Mouse (Mus musculus): Measurements from ENCODE around the gene Fgfr2.

Fgfr2 gene

GRCm38 (mm10) chr7:132312396-132312795 lies 810.8 kb downstream of the Fgfr2 start:
- peak; percentile 42 to 53 for DNase-seq

DNA sequence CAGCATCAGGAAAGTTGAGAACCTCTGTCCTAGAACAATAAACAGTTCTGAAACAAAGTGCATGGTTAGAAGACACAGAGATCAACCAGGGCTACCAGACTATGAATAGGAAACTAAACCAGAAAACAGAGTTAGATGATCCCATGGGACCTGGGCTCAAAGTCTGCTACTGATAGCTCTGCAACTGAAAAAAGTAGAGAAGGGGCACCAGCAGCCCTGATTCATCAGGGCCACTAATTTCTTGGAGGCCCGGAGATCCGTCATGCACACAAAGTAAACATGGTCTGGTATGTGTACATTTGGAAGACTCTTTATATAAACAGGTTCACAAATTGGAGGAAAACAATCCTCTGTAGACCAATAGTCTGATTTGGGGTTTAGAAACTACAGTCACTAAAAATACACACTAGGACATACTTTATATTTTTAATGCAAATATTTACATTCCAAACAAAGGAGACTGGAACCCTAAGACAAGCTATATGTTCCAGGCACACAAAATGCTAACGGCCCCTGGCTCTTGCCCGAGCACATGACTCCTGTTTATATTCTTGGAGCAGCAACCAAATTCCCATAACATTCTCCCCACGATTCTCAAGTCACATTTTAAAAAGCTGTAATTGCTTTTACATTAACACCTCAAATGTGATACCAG lies 814.5 kb downstream of the Fgfr2 start:
- no peak for DNase-seq

DNA sequence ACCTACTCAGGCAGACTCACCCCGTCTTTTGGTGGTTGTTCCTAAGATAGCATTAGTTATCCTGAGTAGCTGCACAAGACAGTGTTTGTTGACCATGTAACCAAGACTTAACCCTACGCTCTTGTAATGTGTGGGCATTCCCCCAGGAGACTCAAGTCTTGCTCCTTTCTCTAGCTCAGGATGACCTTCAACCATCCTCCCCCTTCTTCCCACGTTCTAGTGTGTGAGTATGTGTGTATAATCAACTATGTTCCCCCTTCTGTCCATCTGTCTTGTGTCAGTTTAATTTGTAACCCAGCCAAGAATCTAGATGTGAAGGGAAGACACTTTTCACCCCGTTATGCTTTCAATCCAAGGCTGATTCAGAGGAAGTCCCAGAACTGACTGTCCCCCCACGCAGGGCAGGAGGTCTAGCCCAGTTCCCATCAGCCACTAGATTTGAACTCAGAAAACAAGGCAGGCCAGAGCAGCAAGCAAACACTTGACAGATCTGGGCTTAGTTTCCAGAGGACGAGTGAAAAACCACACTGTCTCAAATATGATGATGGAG lies 815.4 kb downstream of the Fgfr2 start:
- no peak for DNase-seq

- DNase-seq = no peak
These were observed 816.3 kb downstream of the Fgfr2 start for GRCm38 (mm10) chr7:132306671-132307412.

GRCm38 (mm10) chr7:132305492-132306375 lies 817.4 kb downstream of the Fgfr2 start:
- DNase-seq = no peak

GRCm38 (mm10) chr7:132304424-132305085 lies 818.6 kb downstream of the Fgfr2 start:
- DNase-seq = no peak

DNA sequence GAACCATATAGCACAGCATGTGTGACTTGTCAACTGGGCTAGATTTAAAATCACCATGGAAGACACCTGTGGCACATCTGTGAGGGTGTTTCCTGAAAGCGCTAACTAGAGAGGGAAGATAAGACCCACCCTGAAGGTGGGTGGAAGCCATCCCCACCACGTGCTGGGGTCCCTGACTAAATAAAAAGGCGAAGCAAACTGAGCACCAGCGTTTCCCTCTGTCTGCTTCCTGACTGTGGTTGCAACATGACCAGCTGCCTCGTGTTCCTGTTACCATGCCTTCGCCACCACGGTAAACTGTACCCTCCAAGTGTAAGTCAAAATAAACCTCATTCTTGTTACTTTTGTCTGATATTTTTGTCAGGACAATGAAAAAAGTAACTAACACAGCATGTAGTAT lies 819.2 kb downstream of the Fgfr2 start:
- DNase-seq = no peak

DNA sequence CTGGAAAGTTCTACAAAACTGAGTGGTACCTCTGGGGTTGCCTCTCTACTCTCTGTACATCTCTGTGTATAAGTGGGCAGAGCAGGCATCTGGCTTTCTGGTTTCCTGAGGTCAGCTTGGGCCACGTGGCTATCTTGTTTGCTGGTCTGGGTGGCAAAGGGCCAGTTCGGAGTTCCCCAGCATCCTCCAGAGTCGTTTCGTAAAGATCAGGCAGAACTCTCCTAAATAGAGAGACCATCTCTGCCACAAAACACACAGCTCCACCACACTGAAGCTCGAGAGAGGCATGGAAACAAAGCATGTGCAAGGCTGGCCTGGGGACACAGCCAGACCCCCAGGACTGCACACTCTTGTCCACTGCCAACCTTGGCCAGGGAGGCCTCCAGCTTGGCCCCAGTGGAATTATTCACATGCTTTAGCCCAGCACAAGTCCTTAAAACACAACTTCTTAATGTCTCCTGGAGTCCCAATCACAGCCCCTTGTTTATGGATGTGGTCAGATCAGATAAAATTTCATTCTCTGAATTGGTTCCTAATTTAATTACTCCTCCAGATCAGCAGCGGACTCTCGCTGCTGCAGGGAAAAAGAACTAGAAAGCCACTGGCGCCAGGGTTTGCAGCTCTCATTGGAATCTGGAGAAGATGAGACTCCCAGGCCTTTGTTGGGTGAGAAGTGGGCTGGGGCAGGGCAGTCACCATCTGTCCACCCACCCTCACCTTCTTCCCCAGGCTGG lies 820.5 kb downstream of the Fgfr2 start:
- no peak for DNase-seq

GRCm38 (mm10) chr7:132299661-132300210 lies 823.4 kb downstream of the Fgfr2 start:
- DNase-seq = no peak

- DNase-seq = no peak
These were observed 824.6 kb downstream of the Fgfr2 start for GRCm38 (mm10) chr7:132298412-132298990.

- no peak for DNase-seq
These were observed 826.3 kb downstream of the Fgfr2 start for GRCm38 (mm10) chr7:132296661-132297443.

- peak; percentile 71 to 79 for DNase-seq
These were observed 827.0 kb downstream of the Fgfr2 start for GRCm38 (mm10) chr7:132296132-132296531.

- DNase-seq = peak; percentile 23 to 41
These were observed 835.8 kb downstream of the Fgfr2 start for GRCm38 (mm10) chr7:132287340-132287664.

DNA sequence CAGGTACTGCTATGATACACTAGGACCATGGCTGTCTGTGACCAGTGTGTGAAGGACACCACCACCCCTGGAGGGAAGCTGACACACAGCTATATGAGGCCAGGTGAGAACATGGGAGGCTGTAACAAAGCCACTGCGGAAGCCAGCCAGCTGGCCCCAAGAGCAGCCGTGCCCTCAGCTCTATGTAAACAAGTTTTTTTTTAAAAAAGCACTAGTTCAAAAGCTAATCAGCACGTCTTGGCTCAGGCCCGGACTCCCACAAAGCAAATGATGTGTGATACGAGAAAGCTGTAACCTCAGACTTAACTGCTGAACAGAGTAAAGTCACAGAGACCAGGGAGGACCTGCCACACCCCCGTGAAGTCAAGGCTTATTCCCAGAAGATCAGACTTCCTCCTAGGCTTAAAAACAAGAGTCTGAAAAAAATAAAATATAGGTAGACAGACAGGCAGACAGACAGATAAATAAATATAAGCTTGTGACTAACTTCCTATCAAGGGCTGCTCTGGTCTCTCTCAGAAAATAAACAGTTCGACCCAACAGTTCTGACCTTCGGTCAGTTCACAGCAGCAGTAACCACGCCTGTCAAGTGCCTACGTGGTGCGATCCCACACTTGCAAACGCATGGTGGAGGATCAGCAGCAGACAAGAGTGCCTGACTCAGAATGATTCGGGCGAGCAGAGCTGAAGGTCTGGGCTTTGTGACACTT lies 836.4 kb downstream of the Fgfr2 start:
- DNase-seq = no peak

DNA sequence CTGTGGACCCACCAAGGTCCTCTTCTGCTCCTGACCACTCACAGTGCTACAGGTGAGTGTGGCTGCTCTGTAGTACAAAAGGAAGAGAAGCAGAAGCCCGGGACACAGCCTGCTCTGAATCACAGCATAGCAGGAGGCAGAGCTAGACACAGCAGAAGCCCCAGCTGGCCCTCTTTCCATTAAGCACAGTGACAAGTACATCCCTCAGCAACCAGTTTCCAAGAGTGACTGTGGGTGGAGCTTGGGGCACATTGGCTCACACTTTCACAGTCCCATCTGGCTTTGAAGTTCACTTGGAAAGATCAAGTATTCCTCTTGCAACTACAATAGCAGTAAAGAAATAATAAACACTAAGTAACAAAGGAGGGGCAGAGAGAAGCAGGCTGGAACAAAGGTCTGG lies 838.4 kb downstream of the Fgfr2 start:
- no peak for DNase-seq

GRCm38 (mm10) chr7:132284048-132284737 lies 839.0 kb downstream of the Fgfr2 start:
- no peak for DNase-seq

DNA sequence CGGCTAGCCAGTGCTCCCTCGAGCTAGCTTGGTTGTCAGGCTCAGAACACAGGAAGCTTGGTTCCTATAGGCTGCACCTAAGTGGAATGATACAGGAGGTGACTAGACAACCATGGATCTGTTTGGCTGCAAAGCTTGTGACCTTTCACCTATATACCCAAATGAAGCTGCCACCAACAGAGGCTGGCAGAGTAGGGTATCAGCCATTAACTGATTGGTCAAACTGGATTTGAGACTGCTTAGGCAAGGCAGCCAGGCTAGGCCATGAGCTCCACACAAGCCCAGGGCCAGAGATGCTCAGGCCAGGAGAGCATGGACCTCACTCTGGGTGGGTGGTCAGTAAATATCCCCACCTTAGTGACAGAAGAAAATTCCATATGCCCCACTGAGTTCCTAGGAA lies 840.6 kb downstream of the Fgfr2 start:
- no peak for DNase-seq

GRCm38 (mm10) chr7:132282161-132282560 lies 841.0 kb downstream of the Fgfr2 start:
- peak in 1 of 2 experiments; percentile 28 for DNase-seq

DNA sequence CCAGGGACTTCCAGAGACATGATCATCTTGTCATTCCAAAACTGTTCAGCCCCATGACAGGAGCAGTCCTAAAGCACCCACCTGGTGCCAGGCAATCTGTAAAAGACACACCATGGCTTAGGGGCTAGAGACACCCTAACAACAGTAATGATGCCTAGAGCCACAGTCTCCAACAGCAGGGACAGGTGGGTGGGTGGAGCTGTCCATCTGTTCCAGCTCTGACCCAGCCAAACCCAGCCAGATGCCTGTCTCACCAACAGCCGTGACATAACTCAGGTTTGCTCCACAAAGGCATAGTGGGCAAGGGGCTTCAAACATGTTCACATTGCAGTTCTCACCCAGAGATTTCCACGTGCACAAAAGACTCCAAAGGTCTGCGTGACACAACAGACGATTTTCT lies 841.4 kb downstream of the Fgfr2 start:
- DNase-seq = peak; percentile 73 to 81
